Mouse (Mus musculus) left cerebral cortex, adult 18-20 months (tissue): ENCODE data around the gene 4921509C19Rik. TPM values are rescaled to one million over a fixed set of nuclear protein-coding genes. Genes with fewer than 3 reads are reported as not detected.
A peak's percentile ranks its signal among the peaks of the same experiment; 100 is the strongest.
"Not testable (repeated sequence)": the region's sequence is repeated elsewhere in the genome, so short reads cannot be mapped to it uniquely, and the experiment has no call there.

ENCODE experiments used
- DNase-seq, 2 experiments: peaks; one replicate each; pipeline ENCODE4 v3.0.0; 2021 to 2022; ENCODE audit warnings: low spot score in 2 of 2, mixed read lengths in 1 of 2
- long read RNA-seq, 2 experiments: library from polyadenylated mRNA; stranded (forward); transcript quantifications; one replicate each; pipeline ENCODE4 v2.0.0; 2021
- total RNA-seq, 2 experiments: library from RNA; stranded (reverse); gene quantifications; 2 replicates each; pipeline ENCODE4 v1.2.3; 2021

The 4921509C19Rik gene
- total RNA-seq: not detected
- long read RNA-seq, experiment 1: 0 reads
- long read RNA-seq, experiment 2: 0 reads

DNA sequence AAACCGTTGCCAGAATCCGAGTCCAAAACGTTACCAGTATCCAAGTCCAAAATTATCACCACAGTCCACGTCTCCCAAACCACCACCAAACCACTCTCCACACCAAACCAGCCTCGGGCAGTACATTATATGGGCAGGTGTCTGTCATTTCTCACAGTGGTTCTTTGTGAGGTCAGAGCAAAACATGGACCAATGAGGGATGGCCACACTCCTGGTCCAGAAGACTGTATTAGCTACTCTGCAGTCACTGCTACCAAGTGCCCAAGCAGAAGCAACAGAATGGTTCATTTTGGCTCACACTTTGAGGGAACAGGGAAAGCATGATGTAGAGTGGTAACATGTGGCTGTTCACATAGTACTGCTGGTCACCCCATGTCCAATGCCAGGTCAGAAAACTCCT is at the start of gene 4921509C19Rik:
Gene 4921509C19Rik, minus strand, starts transcription at position 101 of the 400 bp plus-strand sequence.
- DNase-seq: not testable (repeated sequence)

DNA sequence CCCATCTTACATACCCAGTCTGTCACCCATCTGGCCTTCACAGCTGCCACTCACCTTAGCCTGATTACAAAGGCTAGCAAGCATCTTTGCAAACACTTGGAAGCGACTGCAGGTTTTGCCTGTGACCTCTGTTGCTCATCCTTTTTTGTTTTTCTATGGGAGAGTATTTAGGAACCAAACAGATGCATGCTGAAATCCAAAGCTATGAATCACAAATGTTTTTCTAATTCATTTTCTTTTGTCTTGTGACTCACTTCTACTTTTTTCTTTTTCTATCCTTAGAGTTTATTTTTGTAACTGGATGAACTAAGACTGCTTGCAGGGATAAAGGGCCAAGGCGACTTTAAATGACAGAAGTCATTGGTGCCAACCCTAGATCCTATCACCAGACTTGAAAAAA is 49.6 kb upstream of the 4921509C19Rik start:
- no peak for DNase-seq

DNA sequence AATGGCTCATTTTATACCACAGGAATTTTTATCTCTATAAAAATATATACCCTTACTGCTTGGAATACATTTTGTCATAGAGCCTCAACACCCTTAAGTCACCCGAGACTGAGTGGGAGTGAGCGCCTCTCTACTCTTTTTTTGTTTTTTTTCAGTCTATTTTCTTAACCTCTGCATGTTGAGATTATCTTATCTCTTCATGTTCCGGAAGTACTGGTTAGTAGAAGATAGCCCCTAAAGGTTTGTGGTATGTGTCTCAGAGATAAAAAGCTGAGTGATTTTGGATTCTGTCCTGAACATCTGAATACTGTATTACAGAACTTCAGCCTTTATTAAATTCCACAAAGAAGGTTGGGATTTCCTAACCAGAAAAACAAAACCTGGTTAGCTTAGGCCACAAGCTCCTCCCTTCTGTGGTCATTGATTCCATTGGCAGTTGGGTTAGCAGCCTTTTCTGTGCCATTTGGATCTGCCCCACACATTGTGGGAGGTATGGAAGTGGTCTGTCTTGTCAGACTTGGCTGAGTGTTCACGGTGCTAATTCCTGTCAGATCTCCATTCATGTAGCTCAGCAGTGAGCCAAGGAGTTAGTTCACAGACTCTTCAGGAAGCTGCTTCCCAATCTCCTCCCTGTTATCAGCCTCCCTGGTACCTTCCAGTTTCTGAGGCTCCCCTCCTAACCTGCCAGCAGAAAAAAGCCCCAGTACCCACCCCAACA is 48.5 kb upstream of the 4921509C19Rik start:
- no peak for DNase-seq

DNA sequence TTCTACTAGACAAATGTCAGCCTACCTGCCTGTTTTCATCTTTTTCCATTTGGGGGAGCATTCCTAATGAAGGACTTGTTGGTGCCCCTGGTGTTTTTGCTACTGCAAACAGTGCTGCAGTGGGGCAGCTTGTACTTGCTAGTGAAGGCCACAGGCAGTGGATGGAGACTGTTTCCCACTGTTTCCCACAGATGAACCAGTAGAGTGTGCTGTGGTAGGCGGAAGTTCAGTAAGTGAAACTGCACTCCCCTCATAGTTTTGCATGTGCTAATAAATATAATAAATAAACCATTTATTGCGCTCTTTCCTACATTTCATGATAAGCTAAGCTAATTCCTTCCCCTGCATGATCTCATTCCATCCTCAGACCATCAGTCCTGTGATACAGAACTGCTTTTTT is 43.0 kb upstream of the 4921509C19Rik start:
- DNase-seq: no peak

DNA sequence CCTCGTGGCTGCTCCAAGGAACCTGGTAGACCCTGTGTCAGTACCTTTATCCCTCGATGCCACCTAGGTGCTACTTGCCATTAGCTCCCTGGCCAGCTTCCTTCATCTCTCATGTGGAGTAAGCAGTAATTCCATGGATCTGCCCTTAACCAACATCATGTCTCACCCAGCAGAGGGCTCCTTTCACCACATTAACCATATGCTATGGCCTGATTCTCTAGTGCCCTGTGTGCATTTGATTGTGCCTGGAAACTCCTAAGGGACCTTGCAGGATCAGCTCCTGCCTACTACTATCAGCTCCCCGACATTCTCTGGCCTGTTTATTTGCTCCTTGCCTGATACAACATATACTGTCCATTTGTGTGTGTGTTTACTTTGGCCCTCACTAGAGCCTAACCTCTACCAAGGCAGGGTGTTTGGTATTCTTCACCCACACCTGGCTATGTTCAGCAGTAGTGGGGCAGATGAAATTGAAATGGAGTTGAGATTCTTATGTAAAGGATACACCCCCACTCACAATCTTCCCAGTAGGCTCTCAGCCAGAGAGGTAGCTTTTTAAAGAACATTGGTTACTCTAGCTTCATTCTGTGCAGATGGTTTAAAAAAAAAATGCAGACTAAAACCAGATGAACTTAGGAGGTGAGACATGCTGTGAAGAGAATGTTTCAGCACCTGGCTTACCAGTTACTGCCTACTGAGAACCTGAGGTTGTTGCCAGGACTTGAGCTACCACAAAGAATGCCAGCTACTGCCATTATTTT is 37.8 kb upstream of the 4921509C19Rik start:
- DNase-seq: peak; percentile 47 to 53

DNA sequence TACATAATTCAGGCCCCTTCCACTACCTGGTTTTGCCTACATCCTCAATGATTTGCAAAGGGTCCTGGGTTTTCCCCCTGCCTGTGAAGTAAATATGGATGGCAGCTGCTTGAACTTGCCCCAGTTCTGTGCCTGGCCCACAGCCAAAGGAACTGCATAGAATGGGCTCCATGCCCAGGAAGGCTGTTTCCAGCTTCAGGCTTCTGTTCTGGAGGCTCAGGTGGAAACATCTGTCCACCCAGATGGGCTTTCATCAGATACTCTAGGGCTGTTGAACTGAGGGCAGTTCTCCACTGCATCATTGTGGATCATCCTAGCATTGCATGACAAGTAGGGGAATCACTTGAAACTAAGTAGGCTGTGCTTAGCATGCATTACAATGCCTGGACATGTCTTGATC is 36.2 kb upstream of the 4921509C19Rik start:
- DNase-seq: peak; percentile 51 to 59

DNA sequence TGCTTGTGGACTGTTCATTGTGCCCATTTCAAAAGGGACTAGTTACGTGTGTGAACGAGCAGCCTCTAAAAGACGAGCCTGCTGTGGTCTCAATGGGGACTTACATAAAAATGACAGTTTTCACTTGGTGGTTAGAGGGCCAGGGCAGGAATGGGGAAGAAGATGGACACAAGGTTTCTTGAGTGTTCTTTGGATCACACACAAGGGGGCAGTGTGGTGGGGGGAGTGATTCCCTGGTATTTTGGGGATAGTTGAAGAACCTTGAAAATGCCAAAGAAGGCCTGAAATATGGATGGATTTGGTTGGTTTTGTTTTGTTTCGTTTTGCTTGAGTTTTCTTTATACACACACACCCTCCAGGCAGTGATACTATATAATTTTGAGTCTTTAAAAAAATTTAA is 28.3 kb upstream of the 4921509C19Rik start:
- DNase-seq: no peak

DNA sequence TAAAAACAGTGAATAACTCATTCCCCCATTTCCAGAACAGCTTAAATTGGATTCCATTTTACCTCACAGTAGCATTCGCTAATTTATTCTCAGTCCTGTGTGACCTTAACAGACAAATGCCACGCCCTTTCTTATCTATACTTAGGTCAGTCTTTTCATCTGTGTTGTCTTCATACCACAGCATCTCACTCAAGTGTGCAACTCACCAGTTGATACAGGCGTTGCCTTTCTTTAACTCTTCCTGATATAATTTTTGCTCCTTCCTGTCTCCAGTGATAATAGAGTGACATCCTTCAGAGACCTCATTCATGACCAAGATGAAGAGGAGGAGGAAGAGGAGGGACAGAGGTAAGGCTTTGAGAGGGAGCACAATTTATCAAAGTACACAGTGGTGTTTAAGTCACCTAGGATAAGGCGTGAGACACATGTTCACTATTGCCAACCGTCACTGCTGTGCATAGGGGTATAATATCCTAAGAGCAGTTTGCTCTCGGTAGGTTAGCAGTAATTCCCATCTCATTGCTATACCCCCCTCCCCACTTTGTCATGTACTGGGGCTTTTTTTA is 24.6 kb upstream of the 4921509C19Rik start:
- no peak for DNase-seq

DNA sequence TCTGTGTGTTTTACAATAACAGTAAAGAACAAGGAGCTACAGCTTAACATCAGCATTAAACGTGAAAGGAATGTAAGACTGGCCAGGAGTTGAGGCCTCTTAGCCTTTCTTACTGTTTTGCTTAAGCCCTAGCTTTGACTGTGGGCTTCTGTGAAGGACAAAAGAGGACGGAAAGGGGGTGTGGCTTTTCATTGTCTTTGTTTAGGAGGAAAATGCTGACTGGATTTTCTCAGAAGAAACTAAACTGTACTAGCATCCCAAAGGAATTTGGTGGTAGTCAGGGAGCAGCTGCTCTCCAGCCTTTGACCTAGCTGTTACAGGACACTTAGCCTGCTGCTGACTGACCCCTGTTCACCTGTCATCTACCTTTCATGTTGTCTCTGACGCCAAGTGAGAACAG is 22.4 kb upstream of the 4921509C19Rik start:
- no peak for DNase-seq

DNA sequence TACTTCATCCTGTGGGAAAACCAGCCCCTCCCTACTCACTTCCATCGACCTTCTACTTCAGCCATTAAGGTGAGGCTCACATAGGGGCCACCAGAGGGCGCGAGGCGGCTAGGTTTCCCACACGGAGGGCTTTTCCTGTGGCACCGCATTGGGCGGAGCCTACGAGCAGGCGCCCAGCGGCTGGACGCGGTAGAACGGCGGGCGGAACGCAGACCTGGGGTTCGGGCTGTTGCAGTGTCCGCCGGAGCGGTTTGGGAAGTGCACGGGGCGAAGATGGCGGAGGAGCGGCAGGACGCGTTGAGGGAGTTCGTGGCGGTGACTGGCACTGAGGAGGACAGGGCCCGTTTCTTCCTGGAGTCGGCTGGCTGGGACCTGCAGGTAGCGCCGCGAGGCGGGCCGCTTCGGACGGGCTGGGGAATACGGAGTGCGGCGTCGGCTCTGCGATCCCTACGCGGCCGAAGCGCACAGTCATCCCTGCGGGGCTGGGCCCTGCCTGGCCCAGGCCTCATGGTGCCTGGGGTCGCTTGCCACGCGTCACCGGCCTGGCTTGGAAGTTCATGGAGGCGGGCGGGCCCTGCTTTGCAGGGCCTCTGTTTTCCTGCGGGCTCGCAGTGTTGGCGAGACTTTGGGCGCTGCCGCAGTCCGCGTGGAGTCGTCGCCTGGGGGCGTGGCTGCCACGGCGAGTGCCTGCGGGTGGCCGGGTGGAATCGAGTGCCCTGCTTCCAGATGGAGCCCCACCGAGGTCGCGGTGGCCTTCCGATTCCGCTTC is 18.3 kb upstream of the 4921509C19Rik start, which contains the start of gene Nsfl1c:
Gene Nsfl1c, plus strand, starts transcription at position 148 of the 769 bp plus-strand sequence.
- DNase-seq: peak; percentile 95 to 97

DNA sequence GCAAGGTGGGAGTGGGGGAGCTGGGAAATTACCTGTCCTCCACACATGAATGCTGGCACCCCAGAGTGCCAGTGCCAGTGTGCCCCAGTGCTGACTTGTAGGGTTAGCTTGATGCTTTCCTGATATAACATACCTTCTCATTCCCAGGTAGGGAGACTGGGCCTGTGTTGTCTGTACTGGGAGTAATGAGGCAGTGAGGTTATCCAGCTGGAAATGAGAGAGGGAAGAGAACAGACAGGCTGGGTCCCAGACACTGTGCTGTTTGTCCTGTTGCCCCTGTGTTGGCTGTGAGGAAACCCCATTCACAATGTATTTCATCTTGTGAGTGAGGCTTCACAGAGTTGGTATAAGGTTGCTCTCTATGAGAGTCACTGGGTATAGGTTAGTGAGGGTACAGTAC is 10.5 kb upstream of the 4921509C19Rik start:
- DNase-seq: no peak

DNA sequence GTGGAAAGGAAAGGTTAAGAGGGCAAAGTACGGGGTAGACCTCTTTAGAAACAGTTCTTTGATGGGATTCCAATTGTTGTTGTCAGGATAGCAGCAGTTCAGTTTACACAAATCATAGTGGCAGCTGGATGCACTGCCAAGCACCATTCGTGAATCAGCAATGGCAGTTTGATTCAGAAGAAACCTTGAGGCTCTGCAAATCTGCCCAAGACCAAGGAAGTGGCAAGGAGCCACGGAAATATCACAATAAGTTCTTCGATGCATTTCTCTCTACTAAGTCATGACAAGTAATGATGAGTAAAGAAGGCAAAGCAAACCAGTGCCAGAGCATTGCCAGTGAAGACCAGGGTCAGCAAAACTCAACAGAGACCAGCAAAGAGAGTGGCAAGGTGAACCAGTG is 41.0 kb downstream of the 4921509C19Rik start:
- not testable (repeated sequence) for DNase-seq

DNA sequence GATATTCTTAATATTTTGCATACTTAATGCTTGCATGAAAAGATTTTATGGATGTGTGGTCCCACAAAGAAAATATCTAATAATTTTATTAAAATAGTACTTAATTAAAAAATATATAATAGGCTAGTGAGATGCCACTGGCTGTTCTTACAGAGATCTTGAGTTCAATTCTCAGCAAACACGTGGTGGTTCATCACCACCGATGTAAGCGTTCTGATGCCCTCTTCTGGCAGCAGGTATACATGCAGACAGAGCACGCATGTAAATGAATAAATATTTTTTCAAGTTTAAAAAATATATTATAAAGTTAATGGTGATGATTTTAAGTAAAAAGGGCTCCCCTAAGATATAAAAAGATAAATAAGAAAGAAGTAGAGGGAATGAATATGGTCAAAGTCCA is 41.8 kb downstream of the 4921509C19Rik start:
- peak in 1 of 2 experiments; percentile 6 for DNase-seq

Other genes with a start within 250 kb of the 4921509C19Rik start
- gene Nsfl1c, start 18.0 kb upstream of the 4921509C19Rik start, total RNA-seq: 100 to 1,000 TPM; 150 to 156 TPM
- gene Fkbp1a, start 66.3 kb upstream of the 4921509C19Rik start, total RNA-seq: 100 to 1,000 TPM; 748 to 757 TPM
- gene Sdcbp2, start 96.5 kb upstream of the 4921509C19Rik start, total RNA-seq: 1 to 10 TPM; 1.1 to 1.7 TPM
- gene Snph, start 156.4 kb upstream of the 4921509C19Rik start, total RNA-seq: 100 to 1,000 TPM; 311 to 313 TPM
- gene Rad21l, start 192.4 kb upstream of the 4921509C19Rik start, total RNA-seq: 1 to 10 TPM in 1 of 2 experiments, under 1 TPM in 1; 0.93 to 1.7 TPM
- gene Tmem74b, start 225.9 kb upstream of the 4921509C19Rik start, total RNA-seq: 1 to 10 TPM; 7.0 to 8.1 TPM